Mouse (Mus musculus) ES-E14 (cell line): ENCODE measurements around the gene Rbbp5.

ENCODE experiments used
- CHD2 ChIP-seq: IDR thresholded peaks from 2 replicates; pipeline ENCODE4 v1.6.1; 2014; ENCODE audit warnings: mild to moderate bottlenecking, low read depth, low read length, inconsistent platforms
- ZC3H11A ChIP-seq: IDR thresholded peaks from 2 replicates; pipeline ENCODE4 v1.6.1; 2012; ENCODE audit warnings: low read depth, mild to moderate bottlenecking, inconsistent platforms, low read length, borderline replicate concordance
- ZNF384 ChIP-seq: IDR thresholded peaks from 2 replicates; pipeline ENCODE4 v1.6.1; 2012; ENCODE audit warnings: low read depth, low read length, inconsistent platforms

DNA sequence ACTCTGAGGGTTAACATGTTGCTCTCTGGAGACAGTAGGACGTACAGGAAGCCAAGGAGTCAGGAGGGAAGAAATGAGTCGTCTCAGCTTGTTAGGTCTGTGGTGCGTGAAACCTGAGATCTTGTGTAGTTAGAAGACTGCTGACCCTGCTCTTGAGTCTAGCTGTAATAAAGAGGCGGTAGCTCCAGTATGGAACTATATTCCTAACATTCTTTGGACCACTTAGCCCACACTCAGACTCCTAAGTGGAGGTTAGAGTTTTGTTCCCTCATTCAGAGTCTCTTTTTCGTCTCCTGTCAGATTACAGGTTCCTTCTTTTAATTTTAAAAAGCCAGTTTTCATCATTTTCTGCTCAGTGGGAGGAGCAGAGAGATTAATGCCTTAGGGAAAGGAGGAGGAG lies 12.5 kb upstream of the Rbbp5 start:
- TF ChIP-seq ZC3H11A (no peak), CHD2 (no peak), ZNF384 (no peak)
